Mouse (Mus musculus): ENCODE measurements at regions not wholly inside any gene's neighbourhood (a gene's known extent, or its start where the extent isn't known, plus 50 kb on each side); places are given as distances from the start of the nearest gene placed in this dataset.
A peak's percentile ranks its signal among the peaks of the same experiment; 100 is the strongest.

DNA sequence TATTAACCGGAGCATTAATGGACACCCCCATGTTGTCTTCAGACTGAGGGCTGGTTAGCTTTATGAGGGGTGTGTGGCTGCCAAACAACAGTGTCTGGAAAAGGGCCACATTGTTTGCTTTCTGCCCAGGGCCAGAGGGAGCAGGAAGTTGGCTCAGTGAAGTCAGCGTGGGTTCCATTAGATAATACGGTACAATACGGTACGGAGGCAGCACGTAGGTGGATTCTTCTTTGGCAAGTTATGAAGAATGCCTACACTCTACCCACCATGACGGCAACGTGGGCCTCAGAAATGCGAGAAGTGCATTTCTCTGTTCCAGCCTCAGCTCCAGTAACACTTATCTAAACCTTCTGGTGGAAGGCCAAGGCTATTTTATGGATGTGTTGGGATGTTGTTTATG is 108.2 kb downstream of the Gm10260 start:
- DNase-seq, result no peak

DNA sequence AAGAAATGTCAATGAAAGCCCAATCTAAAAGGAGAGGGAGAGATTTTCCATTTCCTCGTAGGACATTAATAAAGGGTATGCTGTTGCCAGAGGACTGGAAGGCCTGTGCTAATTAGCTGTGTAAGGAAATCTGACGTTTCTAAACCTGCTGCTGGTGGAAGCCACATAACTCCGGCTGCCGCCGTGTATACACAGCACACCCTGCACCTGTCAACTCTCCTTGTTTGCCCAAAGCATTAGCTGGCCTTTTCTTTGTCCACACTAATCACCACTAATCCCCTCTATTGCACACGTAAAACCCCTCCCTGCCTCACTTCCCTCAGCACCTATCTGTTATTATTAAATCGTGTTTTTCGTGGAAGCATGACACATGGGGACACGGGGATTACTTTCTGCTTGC is 108.7 kb downstream of the Gm10260 start:
- DNase-seq, result no peak

DNA sequence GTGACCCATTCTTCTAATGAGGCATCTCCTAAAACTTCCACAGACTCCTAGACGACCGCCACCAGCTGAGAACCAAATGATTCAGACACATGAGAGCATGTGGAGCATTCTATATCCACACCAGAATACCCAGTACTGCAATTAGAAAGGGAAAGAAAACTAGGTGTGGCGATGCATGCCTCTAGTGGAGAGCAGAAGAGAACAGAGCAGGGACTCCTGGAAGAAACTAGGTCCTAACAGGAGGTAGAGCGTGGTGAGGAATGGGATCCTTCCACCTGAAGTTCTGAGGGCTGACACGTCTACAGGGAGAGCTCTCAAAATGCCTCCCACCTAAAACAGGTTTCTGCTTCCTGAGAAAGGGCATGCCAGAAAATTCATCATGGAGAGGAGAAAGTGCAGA is 109.3 kb downstream of the Gm10260 start:
- no peak for DNase-seq

DNA sequence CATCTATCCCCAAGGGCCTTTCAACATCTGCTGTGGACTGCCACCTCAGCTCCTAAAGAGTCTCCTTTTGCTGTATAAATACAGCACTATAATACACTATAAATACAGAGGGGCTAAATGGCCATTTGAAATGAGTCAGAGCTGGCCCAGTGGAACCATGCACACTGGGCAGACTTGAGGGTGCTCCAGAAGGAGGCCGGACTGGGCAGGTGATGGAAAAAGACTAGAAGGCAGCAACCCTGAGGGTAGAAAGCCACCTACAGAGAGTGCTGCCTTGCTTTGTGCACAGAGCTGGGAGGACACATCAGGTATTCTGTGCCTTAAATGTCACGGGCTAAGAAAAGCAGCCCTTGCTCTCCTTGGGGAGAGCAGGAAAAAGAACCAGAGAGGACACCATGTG is 110.2 kb downstream of the Gm10260 start:
- no peak for DNase-seq

DNA sequence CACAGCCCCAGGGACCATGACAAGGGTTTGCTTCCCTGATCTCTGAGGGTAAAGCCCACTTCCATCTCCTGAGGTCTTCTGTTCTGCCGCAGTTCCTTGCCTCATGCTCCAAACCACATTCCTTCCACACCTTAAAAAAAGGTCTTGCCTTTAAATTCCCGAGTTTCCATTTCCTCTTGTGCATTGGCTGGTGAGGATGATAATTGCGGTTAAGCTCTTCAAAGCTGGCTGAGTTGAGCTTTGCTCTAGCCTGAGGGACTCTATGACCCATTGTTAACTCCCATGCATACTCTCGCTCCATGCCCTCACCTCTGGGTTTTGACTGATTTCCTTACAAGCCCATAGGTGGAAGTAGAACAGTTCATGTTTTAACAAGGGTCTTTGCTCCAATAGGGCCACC is 112.9 kb downstream of the Gm10260 start:
- no peak for DNase-seq

DNA sequence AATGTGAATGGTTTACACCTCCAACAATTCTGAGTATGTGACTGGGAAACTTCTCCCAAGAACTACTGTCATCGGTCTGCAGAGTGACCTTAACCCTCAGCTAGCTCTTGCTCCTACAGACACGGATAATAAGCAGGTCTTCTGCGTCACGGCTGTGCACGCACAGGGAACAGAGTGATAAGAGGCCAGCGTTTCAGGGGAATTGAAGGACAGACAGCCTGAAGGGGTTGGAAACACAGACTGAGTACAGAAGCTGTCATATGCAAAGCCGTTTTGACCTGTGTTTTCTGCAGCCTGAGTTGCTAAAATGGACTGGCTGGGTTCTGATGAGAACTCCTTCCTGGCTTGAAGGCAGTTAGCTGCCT is 114.4 kb downstream of the Gm10260 start:
- DNase-seq, result peak; percentile 40

DNA sequence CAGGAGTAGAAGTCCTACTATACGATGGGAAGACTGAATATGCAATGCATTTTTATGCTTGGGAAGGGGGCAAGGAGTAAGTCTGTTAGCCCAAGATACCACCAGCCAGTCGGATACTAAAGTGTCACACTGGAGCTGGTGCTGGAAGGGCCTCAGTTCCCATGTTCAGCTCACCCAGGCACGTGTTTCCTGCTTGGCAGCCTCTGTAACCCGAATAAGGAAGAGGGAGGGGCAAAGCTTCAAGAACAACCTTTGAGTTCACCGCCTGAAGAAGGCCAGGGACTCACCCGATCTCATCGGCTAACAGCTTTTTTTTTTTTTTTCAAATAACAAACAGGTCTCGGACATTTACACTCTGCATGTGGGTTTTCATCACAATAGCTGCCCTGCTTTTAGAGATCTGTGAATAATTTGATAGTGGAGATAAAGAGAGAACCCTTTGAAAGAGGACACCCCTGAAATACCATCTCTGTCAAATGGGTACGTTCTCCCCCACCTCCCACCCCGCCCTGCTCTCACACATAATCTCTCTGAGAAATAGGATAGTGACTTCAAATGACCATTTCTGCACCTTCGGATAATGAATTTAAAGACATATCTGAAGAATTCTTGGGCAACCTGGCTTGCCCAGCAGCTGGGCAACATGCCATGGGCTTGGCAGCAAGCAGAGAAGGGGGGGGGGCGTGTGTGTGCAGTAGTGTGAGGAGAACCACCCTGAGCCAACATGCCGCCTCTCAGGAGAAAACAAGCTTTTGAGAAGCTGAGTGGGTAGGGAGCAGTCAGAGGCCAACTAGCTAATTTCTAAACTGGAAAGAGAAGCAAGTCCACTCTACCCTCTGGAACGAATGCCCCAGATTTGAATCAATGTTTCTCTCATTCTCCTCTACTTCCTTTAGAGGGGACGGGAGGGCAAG is 115.1 kb downstream of the Gm10260 start:
- peak; percentile 34 for DNase-seq

DNA sequence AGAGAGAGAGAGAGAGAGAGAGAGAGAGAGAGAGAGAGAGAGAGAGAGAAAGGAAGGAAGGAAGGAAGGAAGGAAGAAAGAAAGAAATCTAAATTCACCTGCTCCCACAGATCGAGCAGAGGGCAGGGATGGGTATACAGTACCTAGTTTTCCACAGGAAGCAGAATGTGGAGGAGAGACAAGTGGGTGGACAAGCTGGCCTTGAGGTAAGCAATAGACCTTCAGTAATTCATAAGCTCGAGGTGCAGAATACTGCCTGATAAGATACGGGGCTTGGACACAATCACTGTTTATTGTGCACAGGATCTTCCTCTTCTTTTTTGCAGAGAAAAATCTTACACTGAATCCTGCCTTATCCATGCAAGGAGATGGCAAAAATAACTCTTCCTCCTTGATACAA is 120.2 kb downstream of the Gm10260 start:
- no peak for DNase-seq

DNA sequence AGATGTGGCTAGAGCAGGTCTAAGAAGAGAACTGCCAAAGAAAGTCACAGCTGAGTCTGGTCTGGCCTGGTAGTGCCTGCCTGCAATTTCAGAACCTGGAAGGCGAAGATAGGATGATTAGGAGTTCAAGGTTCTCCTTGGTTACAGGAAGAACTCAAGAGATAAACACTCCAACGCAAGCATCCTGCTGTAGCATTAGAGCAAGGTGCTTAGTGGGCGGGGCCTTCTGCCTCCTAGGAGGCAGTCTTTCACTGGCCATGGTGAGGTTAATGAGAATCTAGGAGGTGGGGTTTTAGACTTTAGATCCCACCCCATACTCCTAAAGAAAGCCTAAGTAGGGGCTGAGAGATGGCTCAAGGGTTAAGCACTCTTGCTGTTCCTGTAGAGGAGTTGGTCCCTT is 120.8 kb downstream of the Gm10260 start:
- no peak for DNase-seq

DNA sequence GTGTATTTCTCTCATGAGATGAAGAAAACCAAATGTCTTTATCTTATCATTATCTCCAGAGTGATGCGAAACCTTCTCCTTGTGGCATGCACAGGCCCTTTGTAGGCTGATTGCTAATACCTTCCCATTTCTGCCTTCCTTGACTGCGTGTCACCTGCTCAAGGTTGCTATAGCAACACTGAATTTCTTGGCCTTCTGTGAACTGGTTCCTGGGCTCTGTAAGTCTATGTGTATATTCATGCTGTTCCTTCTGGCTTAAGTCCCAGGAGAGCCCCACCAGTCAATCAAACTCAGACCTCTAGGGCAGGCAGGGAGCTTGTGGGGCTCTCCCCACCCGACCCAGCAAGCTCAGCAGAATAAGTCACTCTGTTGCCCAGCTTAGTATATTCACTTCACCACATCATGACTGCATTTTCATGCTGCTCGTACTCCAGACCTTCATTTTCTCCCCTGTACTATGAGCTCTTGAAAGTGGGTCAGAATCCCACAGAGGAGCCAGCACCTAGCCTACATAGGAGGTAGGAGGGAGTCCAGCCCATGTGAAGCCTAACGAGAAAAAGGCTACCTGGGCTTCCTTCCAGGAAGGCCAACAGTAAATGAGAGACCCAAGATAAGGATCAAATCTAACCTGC is 121.9 kb downstream of the Gm10260 start:
- no peak for DNase-seq

DNA sequence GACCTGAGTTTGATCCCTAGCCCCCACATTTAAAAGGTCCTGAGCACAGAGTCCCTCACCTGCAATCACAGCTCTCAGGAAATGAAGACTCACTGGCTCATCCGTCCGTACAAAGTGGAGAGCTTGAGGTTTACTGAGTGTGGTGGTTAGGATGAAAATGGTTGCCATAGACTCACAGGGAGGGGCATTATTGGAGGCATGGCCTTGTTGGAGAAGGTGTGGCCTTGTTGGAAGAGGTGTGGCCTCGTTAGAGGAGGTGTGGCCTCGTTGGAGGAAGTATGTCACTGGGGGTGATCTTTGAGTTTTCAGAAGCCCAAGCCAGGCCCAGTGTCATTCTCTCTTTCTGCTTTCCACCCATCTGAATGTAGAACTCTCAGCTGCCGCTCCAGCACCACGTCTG is 122.9 kb downstream of the Gm10260 start:
- no peak for DNase-seq

DNA sequence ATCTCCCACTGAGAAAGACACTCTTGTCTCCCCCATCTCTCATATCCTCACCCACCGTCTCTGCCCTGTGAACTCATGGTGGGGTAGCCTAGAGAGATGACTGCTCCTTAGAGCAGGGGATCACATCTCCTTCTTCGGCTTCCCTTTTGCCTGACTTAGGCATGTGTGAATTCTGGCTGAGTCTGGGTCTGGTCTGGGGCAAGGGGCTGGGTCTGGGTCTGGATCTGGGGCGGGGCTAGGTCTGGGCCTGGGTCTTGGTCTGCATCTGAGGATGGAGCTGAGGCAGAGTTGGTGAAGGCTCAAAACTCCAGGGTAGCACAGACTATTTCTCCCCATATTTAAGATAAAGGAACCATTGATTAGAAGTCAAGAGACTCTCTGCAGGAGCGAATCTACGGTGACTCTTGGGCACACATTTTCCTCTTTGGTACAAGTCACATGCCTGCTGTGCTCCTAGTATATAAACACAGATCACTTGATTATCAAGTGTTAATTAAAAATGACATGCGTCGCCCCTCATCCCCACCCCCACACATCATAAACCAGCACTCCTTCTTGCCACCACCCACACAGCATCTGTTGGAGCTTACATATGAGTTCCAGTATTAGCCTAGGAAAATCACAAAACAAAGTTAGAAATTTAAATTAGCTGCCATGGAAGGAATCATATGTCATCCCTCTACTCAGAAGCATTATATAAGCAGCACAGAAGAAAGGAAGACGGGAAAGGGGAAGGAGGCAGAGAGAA is 126.2 kb downstream of the Gm10260 start:
- no peak for DNase-seq

DNA sequence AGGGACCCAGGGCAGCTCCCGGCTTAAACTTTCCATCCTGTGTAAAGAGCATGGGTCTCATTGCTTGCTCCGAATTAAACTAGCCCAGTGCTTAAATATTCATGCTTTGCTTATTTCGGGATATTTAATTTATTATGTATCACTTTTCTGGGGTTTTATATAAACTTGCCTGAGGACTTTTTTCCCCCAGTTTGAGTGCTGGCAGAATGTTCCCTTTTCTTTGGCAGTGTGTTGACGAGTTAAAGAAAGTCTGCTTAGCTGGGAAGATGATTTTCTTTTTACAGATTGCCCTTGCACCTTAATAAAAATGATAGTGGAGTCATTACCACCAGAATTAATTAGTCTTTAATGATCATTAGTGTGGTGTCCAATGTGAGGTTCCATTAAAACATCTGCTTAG is 126.9 kb downstream of the Gm10260 start:
- DNase-seq, result no peak

DNA sequence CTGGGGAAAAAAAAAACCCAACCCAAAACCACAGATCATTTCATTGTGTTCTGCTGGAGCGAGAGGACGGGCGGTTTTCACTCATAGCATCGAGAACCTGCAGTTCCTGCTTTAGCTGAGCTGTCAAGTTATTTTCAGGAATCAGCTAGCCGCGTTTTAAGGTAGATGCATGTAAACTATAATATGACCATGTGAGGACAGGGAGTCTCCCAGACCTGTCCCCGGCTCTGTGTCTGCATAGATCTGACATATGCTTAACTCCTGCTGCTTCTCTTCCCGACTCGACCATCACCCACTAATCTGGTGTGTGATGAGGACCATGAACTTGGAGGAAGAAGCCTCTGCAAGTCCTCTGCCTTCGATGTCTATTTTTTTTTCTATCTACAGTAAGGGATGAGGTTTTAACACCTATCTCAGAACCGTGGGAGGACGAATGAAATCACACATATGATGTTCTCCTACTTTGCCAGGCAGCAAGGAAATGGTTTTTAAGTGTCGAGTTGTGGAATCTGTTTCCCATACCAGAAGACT is 128.5 kb downstream of the Gm10260 start:
- DNase-seq, result no peak

DNA sequence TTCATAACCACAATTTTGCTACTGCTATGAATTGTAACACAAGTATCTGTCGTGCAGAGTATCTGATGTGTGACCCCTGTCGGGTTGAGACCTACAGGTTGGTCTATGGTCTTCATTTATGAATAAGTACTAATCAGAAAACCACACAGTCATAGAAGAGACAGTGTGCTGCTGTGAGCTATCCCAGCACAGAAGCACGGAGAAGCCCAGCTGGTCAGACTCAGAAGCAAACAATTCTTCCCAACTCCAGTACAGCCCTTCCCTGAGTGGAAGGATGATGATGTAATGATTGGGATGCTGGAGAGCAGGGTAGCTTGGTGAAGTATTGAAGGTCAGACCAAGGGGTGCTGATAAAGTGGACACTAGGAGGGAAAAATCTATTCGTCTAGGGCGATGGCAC is 129.5 kb downstream of the Gm10260 start:
- no peak for DNase-seq

DNA sequence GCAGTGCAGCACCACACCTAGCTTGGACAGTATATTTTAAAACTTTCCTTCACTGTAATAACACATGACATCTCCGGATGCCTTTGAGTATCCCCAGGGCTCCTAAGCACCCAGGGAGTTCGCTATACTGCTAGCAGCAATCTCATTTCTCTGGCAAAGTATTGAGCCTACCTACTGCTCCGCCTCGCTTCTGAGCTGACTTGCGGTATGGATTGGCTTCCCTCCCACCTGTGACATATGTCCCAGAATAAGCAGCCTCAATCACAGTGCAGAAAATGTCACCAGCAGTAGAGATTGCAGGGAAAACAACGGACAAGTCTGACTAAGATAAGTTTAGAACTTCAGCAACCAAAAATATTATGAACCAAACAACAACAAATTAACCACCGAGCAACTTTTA is 131.8 kb downstream of the Gm10260 start:
- DNase-seq, result no peak

DNA sequence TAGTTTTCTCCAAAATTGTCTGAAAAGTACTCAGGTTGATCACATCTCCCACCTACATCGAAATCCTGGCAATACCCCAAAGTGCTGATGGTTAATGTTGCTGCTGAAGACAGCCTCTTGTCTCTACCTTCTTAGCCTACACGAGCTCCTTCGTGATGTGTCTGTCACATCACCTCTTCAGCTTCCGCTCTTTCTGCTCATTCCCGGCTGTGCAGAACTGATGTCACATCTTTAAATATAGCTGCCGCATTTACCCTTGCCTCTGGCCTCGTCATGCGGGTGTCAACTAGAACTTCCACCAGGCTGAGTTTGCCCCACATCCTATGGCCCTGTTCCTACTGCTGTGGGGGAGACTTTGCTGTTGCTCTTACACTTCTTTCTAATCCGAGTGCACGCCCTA is 133.2 kb downstream of the Gm10260 start:
- DNase-seq, result no peak

DNA sequence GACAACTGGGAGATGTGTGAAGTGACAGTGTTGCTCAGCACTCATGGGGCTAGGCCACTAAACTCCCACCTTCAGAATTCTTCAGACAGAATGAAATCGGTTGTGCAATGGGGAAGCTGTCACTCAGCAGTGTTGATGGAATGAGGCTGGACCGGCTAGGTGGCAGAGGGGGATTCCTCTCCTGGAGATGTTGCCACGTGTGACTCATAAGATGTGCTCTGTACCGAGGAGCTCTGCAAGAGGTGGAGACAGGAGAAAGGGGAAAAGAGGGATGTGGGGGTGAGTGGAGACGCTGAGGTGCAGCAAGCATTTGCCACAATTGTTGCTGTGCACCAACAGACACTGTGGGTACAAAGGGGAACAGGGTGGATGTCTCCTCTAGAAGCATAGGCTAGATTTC is 133.6 kb downstream of the Gm10260 start:
- no peak for DNase-seq

DNA sequence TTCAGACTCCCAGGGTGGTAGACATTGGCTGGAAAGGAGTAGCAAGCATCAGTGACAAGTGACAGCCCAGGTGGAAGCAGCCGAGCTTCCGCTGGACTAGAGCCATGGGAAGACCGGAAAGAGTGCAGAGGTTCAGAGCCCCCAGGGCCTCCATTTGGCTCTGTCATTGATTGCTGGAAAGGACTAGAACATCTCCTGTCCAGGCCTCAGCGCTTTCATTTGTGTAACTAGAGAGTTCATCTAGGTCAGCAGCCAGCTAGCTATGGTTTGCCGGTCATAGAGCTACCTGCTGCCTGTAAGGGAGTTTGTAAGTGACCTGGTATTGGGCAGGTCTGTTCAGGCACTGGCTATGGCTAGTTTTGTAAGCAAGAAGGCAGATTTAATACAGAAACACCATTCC is 134.3 kb downstream of the Gm10260 start:
- no peak for DNase-seq

DNA sequence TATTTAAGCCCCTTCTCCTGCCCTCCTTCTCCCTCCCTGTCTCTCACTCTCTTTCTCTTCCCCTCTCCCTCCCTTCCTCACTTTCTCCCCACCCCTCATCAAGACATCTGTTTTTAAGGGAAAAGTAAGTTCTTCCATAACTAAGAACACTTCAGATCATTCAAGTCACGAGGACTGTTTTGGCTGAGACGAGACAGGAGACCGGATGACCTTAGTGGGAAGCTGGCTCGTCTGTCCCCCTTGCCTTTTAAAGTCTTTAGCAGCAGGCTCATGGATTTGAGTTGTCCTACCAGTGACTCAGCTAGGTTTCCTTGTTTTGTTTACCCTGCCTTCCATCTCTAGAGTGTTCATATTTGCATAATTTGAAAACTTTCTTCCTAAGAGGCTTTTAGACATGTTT is 135.0 kb downstream of the Gm10260 start:
- no peak for DNase-seq

DNA sequence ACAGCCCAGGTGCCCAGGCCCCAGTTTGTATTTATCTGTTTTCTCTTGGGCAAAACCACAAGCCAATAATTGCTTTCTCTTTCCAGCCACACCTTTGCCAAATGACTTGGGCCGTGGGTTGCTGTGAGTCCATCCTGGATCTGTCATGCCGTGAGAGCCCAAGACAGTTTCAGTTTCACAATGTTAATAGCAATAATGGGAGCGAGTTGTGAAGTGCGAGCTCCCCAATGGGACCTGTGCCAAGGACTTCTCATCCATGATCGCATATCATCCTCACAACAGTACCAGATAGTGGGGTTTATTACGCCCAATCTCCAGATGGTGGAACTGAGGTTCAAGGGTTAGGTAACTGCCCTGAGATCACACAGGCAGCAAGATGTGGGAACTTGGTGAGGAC is 142.2 kb downstream of the Gm10260 start:
- DNase-seq, result peak; percentile 56

DNA sequence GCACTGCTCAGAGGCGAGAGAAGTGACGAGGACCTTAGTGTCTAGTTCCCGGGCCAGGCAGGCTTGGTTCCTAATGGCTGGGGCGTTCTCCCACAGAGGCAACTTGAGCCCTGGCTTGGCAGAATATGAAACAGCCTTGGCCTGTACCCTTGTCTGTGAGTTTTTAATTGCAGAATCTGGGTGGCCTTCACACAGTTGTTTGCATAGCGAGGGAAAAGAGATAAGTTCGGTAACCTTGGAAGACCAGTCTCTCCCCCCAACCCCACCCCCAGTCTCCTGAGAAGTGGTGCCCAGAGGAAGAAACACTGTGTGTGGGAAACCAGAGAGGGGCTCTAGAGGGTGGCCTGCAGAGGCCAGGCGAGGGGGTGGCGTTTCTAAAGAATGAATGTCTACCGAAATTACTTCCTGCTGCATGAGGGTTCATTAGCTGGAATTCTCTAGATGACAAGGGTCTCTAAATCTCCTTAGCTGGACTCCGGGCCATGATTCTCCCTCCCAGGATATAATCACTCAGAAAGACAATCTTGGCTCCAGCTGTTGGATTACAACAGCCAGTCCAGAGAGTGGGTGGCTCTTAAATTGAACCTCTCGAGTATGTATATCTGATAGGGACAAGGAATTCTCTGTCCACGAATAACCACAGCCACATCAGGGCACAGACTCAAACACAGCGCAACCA is 142.8 kb downstream of the Gm10260 start:
- DNase-seq, result peak; percentile 71

Data from adrenal gland, adult 2 months (tissue).